Mouse (Mus musculus) liver, embryonic 13.5 days (tissue): ENCODE data around the gene Arhgap15. TPM values are rescaled to one million over a fixed set of nuclear protein-coding genes. Genes with fewer than 3 reads are reported as not detected.

Experiments
- ATAC-seq: fragments of 200-750 bp; cut with Nextera tagmentation; 2 replicates; pipeline ENCODE4 v1.8.0; 2017; ENCODE audit warnings: low read depth, mild to moderate bottlenecking, moderate number of reproducible peaks, moderate library complexity
- DNase-seq: peaks from one replicate; pipeline ENCODE4 v3.0.0; 2022
- H3K27ac ChIP-seq: fragments of 300-500 bp; sonication (generic); 2 replicates; pipeline ENCODE4 v1.5.1; 2015; ENCODE audit warnings: moderate library complexity, mild to moderate bottlenecking, inconsistent platforms
- H3K27me3 ChIP-seq: fragments of 300-500 bp; sonication (generic); 2 replicates; pipeline ENCODE4 v1.6.1; 2015; ENCODE audit warnings: mild to moderate bottlenecking, inconsistent platforms
- H3K36me3 ChIP-seq: fragments of 300-500 bp; sonication (generic); 2 replicates; pipeline ENCODE4 v1.6.1; 2015; ENCODE audit warnings: mild to moderate bottlenecking, inconsistent platforms
- H3K4me1 ChIP-seq: fragments of 300-500 bp; sonication (generic); replicated peaks from 2 replicates; pipeline ENCODE4 v1.6.1; 2015; ENCODE audit warnings: inconsistent platforms
- H3K4me2 ChIP-seq: fragments of 300-500 bp; sonication (generic); 2 replicates; pipeline ENCODE4 v1.6.1; 2015; ENCODE audit warnings: inconsistent platforms, mild to moderate bottlenecking, moderate library complexity
- H3K4me3 ChIP-seq: fragments of 300-500 bp; sonication (generic); replicated peaks from 2 replicates; pipeline ENCODE4 v1.5.1; 2015; ENCODE audit warnings: mild to moderate bottlenecking, inconsistent platforms
- H3K9ac ChIP-seq: fragments of 300-500 bp; sonication (generic); 2 replicates; pipeline ENCODE4 v1.6.1; 2015; ENCODE audit warnings: mild to moderate bottlenecking, inconsistent platforms
- H3K9me3 ChIP-seq: fragments of 300-500 bp; sonication (generic); replicated peaks from 2 replicates; pipeline ENCODE4 v1.6.1; 2016; ENCODE audit warnings: inconsistent platforms
- WGBS: fragments of 180-500 bp; shearing (Covaris S2); methylation state at CpG from one replicate; pipeline ENCODE4 v1.1.7; 2015; ENCODE audit not compliant: insufficient replicate concordance; 5-methylcytosine and 5-hydroxymethylcytosine counted together
- polyA plus RNA-seq: library from polyadenylated mRNA; unstranded; fragments of >200 nt; fragmentation: Nextera tagmentation; extraction: Ambion mirVana; gene quantifications from 2 replicates; pipeline ENCODE4 v1.2.1, GENCODE M21; 2015

The Arhgap15 gene
- polyA plus RNA-seq, 1 experiment from 2014 or later: 4.5 TPM

- Histone ChIP-seq H3K27me3 (no peaks in the 10 kb centered on the region), H3K27ac (no peak overlapping the region), H3K9me3 (no peaks in the 10 kb centered on the region), H3K36me3 (no peaks in the 10 kb centered on the region), H3K4me3 (no peak overlapping the region), H3K9ac (no peak overlapping the region), H3K4me2 (no peak overlapping the region), H3K4me1 (no peaks in the 10 kb centered on the region)
- no peak for ATAC-seq
- 48% methylated on average over 7 of the region's 7 CpGs for WGBS
- DNase-seq: no peak
Observed at GRCm38 (mm10) chr2:44147971-44148370, 399.3 kb downstream of the Arhgap15 start.

- no peaks in the 10 kb centered on the region for H3K27me3 ChIP-seq
- H3K4me3 ChIP-seq: no peak overlapping the region
- no peak for ATAC-seq
- no peak overlapping the region for H3K4me2 ChIP-seq
- no peak overlapping the region for H3K9ac ChIP-seq
- DNase-seq: no peak
- no peaks in the 10 kb centered on the region for H3K36me3 ChIP-seq
- 68% methylated on average over 7 of the region's 7 CpGs for WGBS
- no peaks in the 10 kb centered on the region for H3K4me1 ChIP-seq
- no peaks in the 10 kb centered on the region for H3K9me3 ChIP-seq
- no peak overlapping the region for H3K27ac ChIP-seq
Observed at GRCm38 (mm10) chr2:44148550-44149100, 400.0 kb downstream of the Arhgap15 start.

GRCm38 (mm10) chr2:44152301-44152700, 403.7 kb downstream of the Arhgap15 start:
- WGBS: 44% methylated on average over 1 of the region's 1 CpGs
- no peaks in the 10 kb centered on the region for H3K27me3 ChIP-seq
- no peak overlapping the region for H3K9ac ChIP-seq
- H3K36me3 ChIP-seq: no peaks in the 10 kb centered on the region
- H3K4me2 ChIP-seq: no peak overlapping the region
- no peak for ATAC-seq
- H3K4me1 ChIP-seq: no peaks in the 10 kb centered on the region
- no peak for DNase-seq
- no peak overlapping the region for H3K4me3 ChIP-seq
- no peaks in the 10 kb centered on the region for H3K9me3 ChIP-seq
- no peak overlapping the region for H3K27ac ChIP-seq

- Histone ChIP-seq H3K4me2 (no peak overlapping the region), H3K36me3 (no peaks in the 10 kb centered on the region), H3K27ac (no peak overlapping the region), H3K4me3 (no peak overlapping the region), H3K9ac (no peak overlapping the region), H3K9me3 (no peaks in the 10 kb centered on the region), H3K27me3 (no peaks in the 10 kb centered on the region), H3K4me1 (no peaks in the 10 kb centered on the region)
- DNase-seq (no peak), ATAC-seq (no peak)
- 78% methylated on average over 4 of the region's 4 CpGs for WGBS
Observed at GRCm38 (mm10) chr2:44160358-44160757, 411.7 kb downstream of the Arhgap15 start.

GRCm38 (mm10) chr2:44165789-44166188, 417.2 kb downstream of the Arhgap15 start:
- DNase-seq (no peak), ATAC-seq (no peak)
- no peak overlapping the region for H3K27ac ChIP-seq
- H3K9me3 ChIP-seq: no peaks in the 10 kb centered on the region
- H3K4me3 ChIP-seq: no peak overlapping the region
- 52% methylated on average over 3 of the region's 3 CpGs for whole genome bisulfite sequencing
- H3K27me3 ChIP-seq: no peaks in the 10 kb centered on the region
- H3K36me3 ChIP-seq: no peaks in the 10 kb centered on the region
- no peak overlapping the region for H3K4me2 ChIP-seq
- H3K4me1 ChIP-seq: no peaks in the 10 kb centered on the region
- H3K9ac ChIP-seq: no peak overlapping the region

- no peak overlapping the region for H3K27ac ChIP-seq
- no peaks in the 10 kb centered on the region for H3K9me3 ChIP-seq
- no peak overlapping the region for H3K9ac ChIP-seq
- no peak overlapping the region for H3K4me2 ChIP-seq
- ATAC-seq (no peak), DNase-seq (no peak)
- H3K4me3 ChIP-seq: no peak overlapping the region
- H3K4me1 ChIP-seq: no peaks in the 10 kb centered on the region
- 62% methylated on average over 4 of the region's 4 CpGs for WGBS
- H3K27me3 ChIP-seq: no peaks in the 10 kb centered on the region
- no peaks in the 10 kb centered on the region for H3K36me3 ChIP-seq
Observed at GRCm38 (mm10) chr2:44166716-44167115, 418.1 kb downstream of the Arhgap15 start.

GRCm38 (mm10) chr2:44184476-44184875, 435.9 kb downstream of the Arhgap15 start:
- no peaks in the 10 kb centered on the region for H3K27me3 ChIP-seq
- H3K9me3 ChIP-seq: no peaks in the 10 kb centered on the region
- no peak overlapping the region for H3K4me2 ChIP-seq
- H3K4me3 ChIP-seq: no peak overlapping the region
- no peaks in the 10 kb centered on the region for H3K36me3 ChIP-seq
- 69% methylated on average over 10 of the region's 10 CpGs for WGBS
- no peak overlapping the region for H3K9ac ChIP-seq
- H3K4me1 ChIP-seq: no peaks in the 10 kb centered on the region
- no peak for DNase-seq
- no peak for ATAC-seq
- no peak overlapping the region for H3K27ac ChIP-seq

GRCm38 (mm10) chr2:44190749-44191148, 442.1 kb downstream of the Arhgap15 start:
- ATAC-seq (no peak), DNase-seq (no peak)
- Histone ChIP-seq H3K36me3 (no peaks in the 10 kb centered on the region), H3K4me1 (no peaks in the 10 kb centered on the region), H3K9me3 (no peaks in the 10 kb centered on the region), H3K27me3 (no peaks in the 10 kb centered on the region), H3K9ac (no peak overlapping the region), H3K4me3 (no peak overlapping the region), H3K27ac (no peak overlapping the region), H3K4me2 (no peak overlapping the region)
- WGBS: 72% methylated on average over 9 of the region's 9 CpGs

GRCm38 (mm10) chr2:44192058-44192457, 443.4 kb downstream of the Arhgap15 start:
- WGBS: 49% methylated on average over 3 of the region's 3 CpGs
- DNase-seq: no peak

GRCm38 (mm10) chr2:44215506-44215905, 466.9 kb downstream of the Arhgap15 start:
- WGBS: 79% methylated on average over 7 of the region's 7 CpGs
- no peak overlapping the region for H3K4me2 ChIP-seq
- no peak overlapping the region for H3K4me3 ChIP-seq
- H3K36me3 ChIP-seq: no peaks in the 10 kb centered on the region
- no peaks in the 10 kb centered on the region for H3K4me1 ChIP-seq
- H3K27ac ChIP-seq: no peak overlapping the region
- DNase-seq (no peak), ATAC-seq (no peak)
- no peaks in the 10 kb centered on the region for H3K9me3 ChIP-seq
- no peaks in the 10 kb centered on the region for H3K27me3 ChIP-seq
- no peak overlapping the region for H3K9ac ChIP-seq

More at GRCm38 (mm10) chr2:44192058-44192457, 443.4 kb downstream of the Arhgap15 start:
- Histone ChIP-seq H3K27me3 (no peaks in the 10 kb centered on the region), H3K27ac (no peak overlapping the region), H3K36me3 (no peaks in the 10 kb centered on the region), H3K4me3 (no peak overlapping the region), H3K4me2 (no peak overlapping the region), H3K9me3 (no peaks in the 10 kb centered on the region), H3K9ac (no peak overlapping the region), H3K4me1 (no peaks in the 10 kb centered on the region)
- ATAC-seq: no peak

- 78% methylated on average over 6 of the region's 6 CpGs for WGBS
Observed at GRCm38 (mm10) chr2:44217811-44218210, 469.2 kb downstream of the Arhgap15 start.

GRCm38 (mm10) chr2:44218317-44218716, 469.7 kb downstream of the Arhgap15 start:
- H3K4me3 ChIP-seq: no peak overlapping the region
- ATAC-seq (no peak), DNase-seq (no peak)
- H3K4me2 ChIP-seq: no peak overlapping the region
- no peaks in the 10 kb centered on the region for H3K9me3 ChIP-seq
- H3K27ac ChIP-seq: no peak overlapping the region
- H3K27me3 ChIP-seq: no peaks in the 10 kb centered on the region
- H3K9ac ChIP-seq: no peak overlapping the region
- H3K36me3 ChIP-seq: no peaks in the 10 kb centered on the region
- WGBS: 52% methylated on average over 8 of the region's 8 CpGs
- no peaks in the 10 kb centered on the region for H3K4me1 ChIP-seq

More at GRCm38 (mm10) chr2:44217811-44218210, 469.2 kb downstream of the Arhgap15 start:
- no peak overlapping the region for H3K9ac ChIP-seq
- DNase-seq (no peak), ATAC-seq (no peak)
- H3K27ac ChIP-seq: no peak overlapping the region
- H3K4me3 ChIP-seq: no peak overlapping the region
- no peaks in the 10 kb centered on the region for H3K4me1 ChIP-seq
- no peaks in the 10 kb centered on the region for H3K27me3 ChIP-seq
- no peaks in the 10 kb centered on the region for H3K36me3 ChIP-seq
- no peaks in the 10 kb centered on the region for H3K9me3 ChIP-seq
- H3K4me2 ChIP-seq: no peak overlapping the region
